Mouse (Mus musculus): Measurements from ENCODE around the gene Ttc25.

GRCm38 (mm10) chr11:100582836-100583235 lies 37.4 kb downstream of the Ttc25 start:
- no peak for TF ChIP-seq POLR2A (IDR thresholded peaks at IDR 0.05; ENCODE audit: insufficient read depth, low read depth, low read length)
- TF ChIP-seq CTCF (IDR thresholded peaks at IDR 0.05; ENCODE audit: insufficient read depth, low read depth, low read length): no peak

All from olfactory bulb, adult 2 months (tissue).